Mouse (Mus musculus) ES-E14 (cell line): ENCODE results near the gene Dync1li1. TPM values are rescaled to one million over a fixed set of nuclear protein-coding genes. Genes with fewer than 3 reads are reported as not detected.

Source experiments
- DNase-seq: peaks from one replicate; pipeline ENCODE4 v3.0.0-alpha.2; 2013; ENCODE audit warnings: low read depth, low spot score
- H3K27ac ChIP-seq: 2 replicates; pipeline ENCODE4 v1.5.1; 2012; ENCODE audit warnings: low read depth, mild to moderate bottlenecking, low read length, moderate library complexity, mixed read lengths; ENCODE audit not compliant: poor library complexity, insufficient read depth, severe bottlenecking
- H3K36me3 ChIP-seq: 2 replicates; pipeline ENCODE4 v1.6.1; 2012; ENCODE audit warnings: mild to moderate bottlenecking, low read length, moderate library complexity, mixed read lengths; ENCODE audit not compliant: control insufficient read depth, poor library complexity, insufficient read depth, severe bottlenecking
- H3K4me1 ChIP-seq, 2 experiments: fragments of 150-350 bp in 1 of 2; sonication (generic) in 1 of 2; 2 replicates each; pipeline ENCODE4 v1.6.1; 2012; ENCODE audit warnings: low read length in 2 of 2, mild to moderate bottlenecking in 1 of 2, mixed read lengths in 1 of 2; ENCODE audit not compliant: control insufficient read depth in 2 of 2, insufficient read depth in 2 of 2, poor library complexity in 1 of 2
- H3K4me3 ChIP-seq, 2 experiments: fragments of 150-350 bp in 1 of 2; sonication (generic) in 1 of 2; 2 replicates each; pipeline ENCODE4 v1.5.1; 2012; ENCODE audit warnings: low read length in 2 of 2, low read depth in 1 of 2, mild to moderate bottlenecking in 1 of 2, mixed read lengths in 1 of 2; ENCODE audit not compliant: insufficient read depth in 1 of 2, poor library complexity in 1 of 2, severe bottlenecking in 1 of 2
- H3K9ac ChIP-seq: 2 replicates; pipeline ENCODE4 v1.6.1; 2012; ENCODE audit warnings: low read depth, mild to moderate bottlenecking, low read length, mixed read lengths; ENCODE audit not compliant: poor library complexity, insufficient read depth, severe bottlenecking
- H3K9me3 ChIP-seq: fragments of 150-350 bp; sonication (generic); 2 replicates; pipeline ENCODE4 v1.6.1; 2012; ENCODE audit warnings: low read depth, mild to moderate bottlenecking, low read length; ENCODE audit not compliant: control insufficient read depth, insufficient read depth
- CHD2 ChIP-seq: IDR thresholded peaks from 2 replicates; pipeline ENCODE4 v1.6.1; 2014; ENCODE audit warnings: mild to moderate bottlenecking, low read depth, low read length, inconsistent platforms
- HCFC1 ChIP-seq: IDR thresholded peaks from 2 replicates; pipeline ENCODE4 v1.6.1; 2012; ENCODE audit warnings: low read length, inconsistent platforms, borderline replicate concordance; ENCODE audit not compliant: insufficient read depth
- MAFK ChIP-seq: IDR thresholded peaks from 2 replicates; pipeline ENCODE4 v1.6.1; 2014; ENCODE audit warnings: mild to moderate bottlenecking, low read depth, low read length, inconsistent platforms; ENCODE audit not compliant: insufficient read depth
- ZC3H11A ChIP-seq: IDR thresholded peaks from 2 replicates; pipeline ENCODE4 v1.6.1; 2012; ENCODE audit warnings: low read depth, mild to moderate bottlenecking, inconsistent platforms, low read length, borderline replicate concordance
- ZNF384 ChIP-seq: IDR thresholded peaks from 2 replicates; pipeline ENCODE4 v1.6.1; 2012; ENCODE audit warnings: low read depth, low read length, inconsistent platforms
- in situ Hi-C, 2 experiments: fragments of 600-800 bp; cut with MboI; formaldehyde crosslinking; loops; one replicate each; pipeline ENCODE4 v1.15.1; 2025; ENCODE audit warnings: low sequenced_read_pairs in 2 of 2, inconsistent platforms in 1 of 2; ENCODE audit not compliant: unreplicated experiment in 2 of 2
- total RNA-seq: library from RNA; depleted of rRNA; stranded (reverse); fragments of 300-350 nt; gene quantifications from 2 replicates; pipeline ENCODE4 v1.2.3, GENCODE M21; 2012; rRNA removed

The Dync1li1 gene
- total RNA-seq, 1 experiment, result 63.8 TPM

DNA sequence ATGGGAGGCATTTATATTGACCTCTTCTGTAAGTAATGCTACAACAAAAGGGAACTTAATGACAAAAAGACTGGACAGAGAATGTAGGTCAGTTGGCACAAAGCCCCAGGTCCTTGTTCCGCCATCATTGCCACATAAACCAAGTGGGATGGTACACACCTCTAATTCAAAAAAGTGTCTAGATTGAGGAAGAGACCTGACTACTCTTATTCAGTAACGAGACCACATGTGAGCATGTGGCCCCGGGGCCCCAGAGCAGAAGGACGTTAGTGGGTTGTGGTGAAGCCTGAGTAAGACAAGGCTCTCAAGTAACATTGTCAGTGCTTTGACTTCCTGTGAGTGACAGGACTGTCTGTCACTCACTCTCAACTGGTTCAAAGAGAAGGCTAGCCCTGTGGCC, 81.6 kb downstream of the Dync1li1 start:
- Histone ChIP-seq H3K27ac (no peak overlapping the region), H3K4me1 (peaks cover 2 to 9% of the 10 kb centered on the region in 2 experiments; a peak in 3 of 4 replicates), H3K9ac (no peak overlapping the region), H3K4me3 (no peak overlapping the region), H3K36me3 (peaks cover 9% of the 10 kb centered on the region), H3K9me3 (no peaks in the 10 kb centered on the region)
- in situ Hi-C loops, result no loop called here
- no peak for TF ChIP-seq MAFK
- no peak for TF ChIP-seq HCFC1
- no peak for TF ChIP-seq ZNF384
- TF ChIP-seq ZC3H11A, result no peak
- TF ChIP-seq CHD2, result no peak
- no peak for DNase-seq

- no peaks in the 10 kb centered on the region for H3K9me3 ChIP-seq
- no peak for TF ChIP-seq ZNF384
- TF ChIP-seq MAFK, result no peak
- TF ChIP-seq ZC3H11A, result no peak
- no peak for TF ChIP-seq CHD2
- TF ChIP-seq HCFC1, result no peak
- no peak overlapping the region for H3K9ac ChIP-seq
- in situ Hi-C loops, result no loop called here
- H3K36me3 ChIP-seq, result peaks cover 9% of the 10 kb centered on the region
- no peak overlapping the region for H3K27ac ChIP-seq
- DNase-seq, result no peak
- no peak overlapping the region for H3K4me3 ChIP-seq
- H3K4me1 ChIP-seq, result peaks cover 2 to 12% of the 10 kb centered on the region in 2 experiments; a peak in 3 of 4 replicates
These were observed 83.0 kb downstream of the Dync1li1 start for GRCm38 (mm10) chr9:114771565-114771964.

Other genes with a start within 250 kb of the Dync1li1 start
- 1.4 and 1.8 TPM in 2 replicates for gene Ccr4, start 183.9 kb upstream of the Dync1li1 start, total RNA-seq
- 1.8 and 2.7 TPM in 2 replicates for gene C130032M10Rik, start 173.1 kb upstream of the Dync1li1 start, total RNA-seq
- 132 and 141 TPM in 2 replicates for gene Trim71, start 124.4 kb upstream of the Dync1li1 start, total RNA-seq
- 73.0 and 73.4 TPM in 2 replicates for gene Cnot10, start 48.6 kb upstream of the Dync1li1 start, total RNA-seq
- 74.4 and 118 TPM in 2 replicates for gene Cmtm6, start 42.3 kb downstream of the Dync1li1 start, total RNA-seq
- gene Cmtm7, start 93.1 kb downstream of the Dync1li1 start, total RNA-seq, result 75.1 and 96.9 TPM in 2 replicates
- 1.8 and 2.2 TPM in 2 replicates for gene Cmtm8, start 155.4 kb downstream of the Dync1li1 start, total RNA-seq
- 14.2 and 15.2 TPM in 2 replicates for gene Gpd1l, start 245.2 kb downstream of the Dync1li1 start, total RNA-seq